Mouse (Mus musculus) kidney, adult 2 months (tissue): Measurements from ENCODE around the gene Efhc1.

Source experiments
- CTCF ChIP-seq: fragments of 200-500 bp; conservative IDR thresholded peaks from 2 replicates; pipeline ENCODE4 v1.5.1; 2011; ENCODE audit warnings: low read depth, mild to moderate bottlenecking, control low read depth, low read length, moderate library complexity, mixed read lengths; ENCODE audit not compliant: insufficient read depth, insufficient read length
- POLR2A ChIP-seq: fragments of 200-500 bp; IDR thresholded peaks from one replicate; pipeline ENCODE4 v1.6.1; 2011; ENCODE audit warnings: low read depth, low read length, control low read depth

- TF ChIP-seq POLR2A (no peak), CTCF (no peak)
Measured at GRCm38 (mm10) chr1:20989461-20990083, 38.1 kb downstream of the Efhc1 start.
